Mouse (Mus musculus): Measurements from ENCODE around the gene Erlin1.

Gene Erlin1

DNA sequence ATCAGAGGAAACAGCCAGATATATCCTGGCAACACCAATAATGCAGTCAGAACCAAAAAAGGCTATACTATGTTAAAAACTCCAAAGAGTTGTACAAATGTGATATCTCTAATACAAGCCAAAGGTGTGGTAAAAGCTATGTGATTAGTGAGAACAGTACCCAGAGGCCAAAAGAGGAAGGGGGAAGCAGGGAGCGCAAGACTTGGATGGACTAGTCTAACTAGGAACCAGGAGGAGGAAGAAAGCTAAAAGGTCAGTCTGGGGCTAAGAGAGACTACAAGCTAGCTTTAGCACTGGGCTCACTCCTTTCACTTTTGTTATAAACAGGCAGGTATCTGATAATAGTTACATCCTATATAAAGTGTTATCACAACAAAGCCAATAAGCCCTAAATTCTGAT is 34.8 kb upstream of the Erlin1 start:
- TF ChIP-seq NANOG (IDR thresholded peaks at IDR 0.05; ENCODE audit: borderline replicate concordance, low read length) = no peak
- TF ChIP-seq POU5F1 (IDR thresholded peaks at IDR 0.05; ENCODE audit: borderline replicate concordance, low read length) = no peak
- no peak for TF ChIP-seq CTCF (conservative IDR thresholded peaks at IDR 0.05; ENCODE audit: low read length)
- peaks cover 36% of the 10 kb centered on the region for H3K36me3 ChIP-seq (ENCODE audit: insufficient read depth, low read length)
- no peaks in the 10 kb centered on the region for H3K9me3 ChIP-seq (ENCODE audit: low read length)
- peaks cover 25% of the 10 kb centered on the region for H3K4me1 ChIP-seq (replicated peaks; ENCODE audit: low read depth, low read length)
- H3K27me3 ChIP-seq (ENCODE audit: insufficient read depth, low read length) = no peaks in the 10 kb centered on the region
- H3K4me3 ChIP-seq (replicated peaks; ENCODE audit: low read length) = no peak overlapping the region

DNA sequence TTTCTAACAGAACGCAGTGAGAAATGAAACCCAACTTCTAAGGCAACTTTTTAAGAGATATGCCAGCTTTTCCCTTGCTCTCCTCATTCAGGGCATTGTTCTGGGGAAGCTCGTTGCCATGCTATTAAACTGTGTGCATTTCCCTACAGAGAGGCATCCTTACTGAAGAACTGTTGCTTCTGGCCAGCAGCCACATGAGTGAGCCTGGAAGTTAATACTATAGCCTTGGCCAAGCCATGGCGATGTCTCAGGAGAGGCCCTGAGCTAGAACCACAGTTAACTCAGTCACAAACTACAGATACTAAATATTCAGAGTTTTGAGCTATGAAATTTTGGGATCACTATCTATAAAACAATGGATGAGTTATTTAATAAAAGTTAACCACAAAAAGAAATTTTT is 33.4 kb upstream of the Erlin1 start:
- TF ChIP-seq NANOG (IDR thresholded peaks at IDR 0.05; ENCODE audit: borderline replicate concordance, low read length) = no peak
- TF ChIP-seq POU5F1 (IDR thresholded peaks at IDR 0.05; ENCODE audit: borderline replicate concordance, low read length) = no peak
- TF ChIP-seq CTCF (conservative IDR thresholded peaks at IDR 0.05; ENCODE audit: low read length) = no peak
- peaks cover 36% of the 10 kb centered on the region for H3K36me3 ChIP-seq (ENCODE audit: insufficient read depth, low read length)
- H3K4me1 ChIP-seq (replicated peaks; ENCODE audit: low read depth, low read length) = peaks cover 19% of the 10 kb centered on the region
- H3K27me3 ChIP-seq (ENCODE audit: insufficient read depth, low read length) = no peaks in the 10 kb centered on the region
- H3K4me3 ChIP-seq (replicated peaks; ENCODE audit: low read length) = no peak overlapping the region
- H3K9me3 ChIP-seq (ENCODE audit: low read length) = no peaks in the 10 kb centered on the region

DNA sequence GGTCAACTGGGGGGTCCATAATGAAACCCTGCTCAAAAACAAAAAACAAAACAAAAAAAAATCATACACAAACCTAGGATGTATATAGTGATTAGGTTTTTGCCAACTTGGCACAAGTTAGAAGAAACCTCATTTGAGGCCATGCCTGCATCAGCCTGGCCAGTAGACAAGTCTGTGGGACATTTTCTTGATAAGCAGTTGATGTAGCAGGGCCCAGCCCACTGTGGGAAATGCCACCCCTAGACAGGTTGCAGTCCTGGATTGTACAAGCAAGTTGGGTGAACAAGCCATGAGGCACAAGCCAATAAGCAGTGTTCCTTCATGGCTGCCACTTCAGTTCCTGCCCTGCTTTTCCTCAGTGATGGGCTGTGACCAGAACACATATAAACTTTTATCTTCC is 31.3 kb upstream of the Erlin1 start:
- H3K4me3 ChIP-seq (replicated peaks; ENCODE audit: low read length) = no peak overlapping the region
- peaks cover 6% of the 10 kb centered on the region; the same call in 1 of the 2 replicates for H3K4me1 ChIP-seq (replicated peaks; ENCODE audit: low read depth, low read length)
- peaks cover 55% of the 10 kb centered on the region for H3K36me3 ChIP-seq (ENCODE audit: insufficient read depth, low read length)
- H3K9me3 ChIP-seq (ENCODE audit: low read length) = no peaks in the 10 kb centered on the region
- TF ChIP-seq CTCF (conservative IDR thresholded peaks at IDR 0.05; ENCODE audit: low read length) (no peak), POU5F1 (IDR thresholded peaks at IDR 0.05; ENCODE audit: borderline replicate concordance, low read length) (no peak), NANOG (IDR thresholded peaks at IDR 0.05; ENCODE audit: borderline replicate concordance, low read length) (no peak)
- no peaks in the 10 kb centered on the region for H3K27me3 ChIP-seq (ENCODE audit: insufficient read depth, low read length)

DNA sequence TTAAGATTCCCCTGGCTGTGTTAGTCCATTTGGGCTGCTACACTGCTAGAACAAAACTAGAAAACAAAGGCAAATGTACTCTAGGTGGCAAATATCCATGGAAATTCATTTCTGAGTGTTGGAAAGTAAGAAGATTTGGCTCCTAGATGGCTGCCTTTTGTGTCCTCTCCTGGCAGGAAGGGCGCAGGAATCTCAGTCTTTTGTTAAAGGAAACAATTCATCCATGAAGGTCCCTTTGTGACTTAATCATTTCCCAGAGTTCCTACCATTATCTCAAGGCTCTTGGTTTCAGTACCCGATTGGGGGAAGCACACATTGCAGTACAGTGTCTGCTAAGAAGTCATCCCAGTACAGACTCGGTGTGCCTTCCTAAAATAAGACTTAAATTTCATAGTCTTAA is 16.7 kb upstream of the Erlin1 start:
- Histone ChIP-seq H3K9me3 (ENCODE audit: low read length) (no peaks in the 10 kb centered on the region), H3K27me3 (ENCODE audit: insufficient read depth, low read length) (no peaks in the 10 kb centered on the region), H3K4me3 (replicated peaks; ENCODE audit: low read length) (no peak overlapping the region), H3K36me3 (ENCODE audit: insufficient read depth, low read length) (peaks cover 56% of the 10 kb centered on the region), H3K4me1 (replicated peaks; ENCODE audit: low read depth, low read length) (peaks cover 30% of the 10 kb centered on the region)
- TF ChIP-seq CTCF (conservative IDR thresholded peaks at IDR 0.05; ENCODE audit: low read length) (no peak), POU5F1 (IDR thresholded peaks at IDR 0.05; ENCODE audit: borderline replicate concordance, low read length) (no peak), NANOG (IDR thresholded peaks at IDR 0.05; ENCODE audit: borderline replicate concordance, low read length) (peak; percentile 81; the same call in 1 of the 2 replicates)

DNA sequence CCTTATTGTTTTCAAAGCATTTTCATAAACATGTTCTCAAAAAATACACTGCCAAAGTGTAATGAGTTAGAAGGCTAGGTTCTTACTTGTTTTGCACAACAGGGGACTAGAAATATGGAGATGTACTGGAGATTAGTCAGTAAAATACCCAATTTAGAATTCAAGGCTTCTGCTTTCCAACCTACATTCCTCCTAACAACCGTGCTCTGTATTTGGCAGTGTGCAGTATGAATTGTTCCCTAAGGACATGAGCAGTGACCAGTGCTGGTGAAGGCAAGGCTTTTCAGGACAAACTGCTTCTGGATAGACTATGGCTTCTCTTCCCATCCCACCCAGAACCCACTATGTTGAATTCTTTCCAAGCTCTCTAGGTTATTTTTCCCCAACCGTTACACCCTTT is 11.3 kb upstream of the Erlin1 start:
- no peak for TF ChIP-seq NANOG (IDR thresholded peaks at IDR 0.05; ENCODE audit: borderline replicate concordance, low read length)
- TF ChIP-seq POU5F1 (IDR thresholded peaks at IDR 0.05; ENCODE audit: borderline replicate concordance, low read length) = no peak
- TF ChIP-seq CTCF (conservative IDR thresholded peaks at IDR 0.05; ENCODE audit: low read length) = no peak
- no peak overlapping the region for H3K4me3 ChIP-seq (replicated peaks; ENCODE audit: low read length)
- H3K36me3 ChIP-seq (ENCODE audit: insufficient read depth, low read length) = peaks cover 73% of the 10 kb centered on the region
- H3K27me3 ChIP-seq (ENCODE audit: insufficient read depth, low read length) = no peaks in the 10 kb centered on the region
- no peaks in the 10 kb centered on the region for H3K9me3 ChIP-seq (ENCODE audit: low read length)
- peaks cover 23% of the 10 kb centered on the region for H3K4me1 ChIP-seq (replicated peaks; ENCODE audit: low read depth, low read length)

DNA sequence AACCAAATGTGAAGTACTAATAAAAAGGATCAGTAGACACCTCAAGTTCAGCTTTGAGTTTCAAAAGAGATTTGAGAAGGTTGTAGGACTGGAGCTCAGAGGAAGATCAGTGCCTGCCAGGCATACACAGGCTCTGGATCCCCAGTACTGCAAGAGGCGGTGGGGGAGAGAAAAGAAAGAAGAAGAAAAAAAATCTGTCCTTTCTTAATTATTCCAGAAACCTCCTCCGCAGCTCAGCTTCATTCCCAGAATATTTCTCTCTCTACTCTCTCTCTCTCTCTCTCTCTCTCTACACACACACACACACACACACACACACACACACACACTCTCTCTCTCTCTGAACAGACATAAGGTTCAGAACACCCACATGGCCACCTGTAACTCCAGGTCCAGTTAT is 10.4 kb upstream of the Erlin1 start:
- H3K4me1 ChIP-seq (replicated peaks; ENCODE audit: low read depth, low read length) = peaks cover 22% of the 10 kb centered on the region
- peaks cover 74% of the 10 kb centered on the region for H3K36me3 ChIP-seq (ENCODE audit: insufficient read depth, low read length)
- no peak overlapping the region for H3K4me3 ChIP-seq (replicated peaks; ENCODE audit: low read length)
- H3K9me3 ChIP-seq (ENCODE audit: low read length) = no peaks in the 10 kb centered on the region
- H3K27me3 ChIP-seq (ENCODE audit: insufficient read depth, low read length) = no peaks in the 10 kb centered on the region
- TF ChIP-seq POU5F1 (IDR thresholded peaks at IDR 0.05; ENCODE audit: borderline replicate concordance, low read length) = no peak
- no peak for TF ChIP-seq NANOG (IDR thresholded peaks at IDR 0.05; ENCODE audit: borderline replicate concordance, low read length)
- TF ChIP-seq CTCF (conservative IDR thresholded peaks at IDR 0.05; ENCODE audit: low read length) = no peak

DNA sequence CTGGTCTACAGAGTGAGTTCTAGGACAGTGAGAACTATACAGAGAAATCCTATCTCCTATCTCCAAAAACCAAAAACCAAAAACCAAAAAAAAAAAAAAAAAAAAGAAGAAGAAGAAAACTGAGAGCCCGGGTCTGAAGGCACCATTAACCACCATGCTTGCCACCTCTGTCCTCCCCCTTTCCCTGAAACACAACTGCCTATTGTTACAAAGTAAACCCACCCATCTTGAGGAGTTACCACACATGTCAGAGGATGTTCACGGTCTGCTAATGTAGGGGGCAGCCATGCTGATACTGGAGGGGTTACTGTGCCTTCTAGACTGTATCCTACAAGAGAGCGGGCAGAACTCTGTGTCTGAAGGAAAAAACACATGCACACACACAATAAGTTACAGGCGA is 7.4 kb upstream of the Erlin1 start:
- Histone ChIP-seq H3K4me3 (replicated peaks; ENCODE audit: low read length) (no peak overlapping the region), H3K27me3 (ENCODE audit: insufficient read depth, low read length) (no peaks in the 10 kb centered on the region), H3K4me1 (replicated peaks; ENCODE audit: low read depth, low read length) (peaks cover 20% of the 10 kb centered on the region), H3K36me3 (ENCODE audit: insufficient read depth, low read length) (peaks cover 61% of the 10 kb centered on the region), H3K9me3 (ENCODE audit: low read length) (no peaks in the 10 kb centered on the region)
- TF ChIP-seq POU5F1 (IDR thresholded peaks at IDR 0.05; ENCODE audit: borderline replicate concordance, low read length) (no peak), NANOG (IDR thresholded peaks at IDR 0.05; ENCODE audit: borderline replicate concordance, low read length) (no peak), CTCF (conservative IDR thresholded peaks at IDR 0.05; ENCODE audit: low read length) (no peak)

DNA sequence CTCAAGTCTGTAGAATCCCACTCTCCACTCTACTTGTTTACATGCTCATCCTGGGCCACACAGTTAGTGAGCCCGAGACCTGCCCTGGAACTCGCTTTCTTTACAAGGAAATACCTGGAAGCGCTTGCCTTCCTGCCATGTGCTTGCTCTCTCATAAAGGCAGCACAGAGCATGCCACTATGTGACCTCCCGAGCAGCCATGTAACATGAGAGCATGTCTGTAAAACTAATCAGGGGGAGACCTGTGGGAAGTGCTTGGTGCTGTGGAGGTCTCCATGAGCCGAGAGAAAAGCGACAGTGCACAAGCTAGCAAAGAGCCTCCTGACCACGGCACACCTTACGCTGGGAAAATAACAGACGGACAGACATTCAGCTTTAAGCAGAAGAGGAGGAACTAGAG is 6.9 kb upstream of the Erlin1 start:
- Histone ChIP-seq H3K27me3 (ENCODE audit: insufficient read depth, low read length) (no peaks in the 10 kb centered on the region), H3K4me3 (replicated peaks; ENCODE audit: low read length) (no peak overlapping the region), H3K36me3 (ENCODE audit: insufficient read depth, low read length) (peaks cover 58% of the 10 kb centered on the region), H3K4me1 (replicated peaks; ENCODE audit: low read depth, low read length) (peaks cover 23% of the 10 kb centered on the region), H3K9me3 (ENCODE audit: low read length) (no peaks in the 10 kb centered on the region)
- no peak for TF ChIP-seq POU5F1 (IDR thresholded peaks at IDR 0.05; ENCODE audit: borderline replicate concordance, low read length)
- TF ChIP-seq NANOG (IDR thresholded peaks at IDR 0.05; ENCODE audit: borderline replicate concordance, low read length) = no peak
- TF ChIP-seq CTCF (conservative IDR thresholded peaks at IDR 0.05; ENCODE audit: low read length) = no peak

DNA sequence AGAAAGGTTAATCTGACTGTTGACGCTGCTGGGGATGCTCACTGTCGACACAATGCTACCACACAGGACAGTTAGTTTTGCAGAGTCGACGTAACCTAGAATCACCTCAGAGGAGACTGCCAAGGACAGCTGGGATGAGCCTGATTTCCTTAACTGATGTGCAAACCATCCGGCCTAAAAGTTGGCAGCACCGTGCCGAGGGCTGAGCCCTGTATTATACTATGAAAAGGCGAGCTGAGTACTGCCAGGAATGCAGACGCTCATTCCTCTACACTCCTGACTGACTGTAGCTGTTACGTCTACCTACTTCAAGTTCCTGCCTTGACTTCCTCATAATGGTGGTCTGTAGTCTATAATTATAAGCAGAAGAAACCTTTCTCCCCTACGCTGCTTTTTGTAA is 5.4 kb upstream of the Erlin1 start:
- Histone ChIP-seq H3K9me3 (ENCODE audit: low read length) (no peaks in the 10 kb centered on the region), H3K36me3 (ENCODE audit: insufficient read depth, low read length) (peaks cover 54% of the 10 kb centered on the region), H3K27me3 (ENCODE audit: insufficient read depth, low read length) (no peaks in the 10 kb centered on the region), H3K4me3 (replicated peaks; ENCODE audit: low read length) (no peak overlapping the region), H3K4me1 (replicated peaks; ENCODE audit: low read depth, low read length) (peaks cover 35% of the 10 kb centered on the region)
- no peak for TF ChIP-seq NANOG (IDR thresholded peaks at IDR 0.05; ENCODE audit: borderline replicate concordance, low read length)
- no peak for TF ChIP-seq CTCF (conservative IDR thresholded peaks at IDR 0.05; ENCODE audit: low read length)
- TF ChIP-seq POU5F1 (IDR thresholded peaks at IDR 0.05; ENCODE audit: borderline replicate concordance, low read length) = no peak

Data from E14TG2a.4 (cell line).